Mouse (Mus musculus): Measurements from ENCODE around the gene Neu1.

GRCm38 (mm10) chr17:34965627-34966026 is 34.6 kb downstream of the Neu1 start:
- TF ChIP-seq GATA1 (IDR thresholded peaks at IDR 0.05; ENCODE audit: low read length) = no peak
- TF ChIP-seq TAL1 (IDR thresholded peaks at IDR 0.05; ENCODE audit: low read length) = no peak

Measured in erythroblast, embryonic 14.5 days (primary cell).